Mouse (Mus musculus): ENCODE data around the gene Rbm24.
A peak's percentile ranks its signal among the peaks of the same experiment; 100 is the strongest.

Rbm24 gene

GRCm38 (mm10) chr13:46418141-46418601 is at the start of gene Rbm24:
TSS of gene Rbm24 (plus strand) at chr13:46418434.
- peak in 1 of 2 experiments; percentile 14 for DNase-seq (ENCODE audit: low spot score in 2 of 2)

- no peak for DNase-seq (ENCODE audit: low spot score in 2 of 2)
Observed at GRCm38 (mm10) chr13:46372884-46373283, 45.4 kb upstream of the Rbm24 start.

- DNase-seq (ENCODE audit: low spot score in 2 of 2), result no peak
Observed at GRCm38 (mm10) chr13:46375371-46375770, 42.9 kb upstream of the Rbm24 start.

GRCm38 (mm10) chr13:46387396-46387795 is 30.8 kb upstream of the Rbm24 start:
- no peak for DNase-seq (ENCODE audit: low spot score in 2 of 2)

- DNase-seq (ENCODE audit: low spot score in 2 of 2), result no peak
Observed at GRCm38 (mm10) chr13:46391654-46392053, 26.6 kb upstream of the Rbm24 start.

GRCm38 (mm10) chr13:46392893-46393292 is 25.3 kb upstream of the Rbm24 start:
- no peak for DNase-seq (ENCODE audit: low spot score in 2 of 2)

GRCm38 (mm10) chr13:46393936-46394335 is 24.3 kb upstream of the Rbm24 start:
- no peak for DNase-seq (ENCODE audit: low spot score in 2 of 2)

GRCm38 (mm10) chr13:46397235-46397634 is 21.0 kb upstream of the Rbm24 start:
- DNase-seq (ENCODE audit: low spot score in 2 of 2), result no peak

GRCm38 (mm10) chr13:46407151-46407550 is 11.1 kb upstream of the Rbm24 start:
- DNase-seq (ENCODE audit: low spot score in 2 of 2), result no peak

GRCm38 (mm10) chr13:46412247-46412646 is 6.0 kb upstream of the Rbm24 start:
- DNase-seq (ENCODE audit: low spot score in 2 of 2), result no peak

- DNase-seq (ENCODE audit: low spot score in 2 of 2), result no peak
Observed at GRCm38 (mm10) chr13:46413588-46413987, 4.6 kb upstream of the Rbm24 start.

- DNase-seq (ENCODE audit: low spot score in 2 of 2), result no peak
Observed at GRCm38 (mm10) chr13:46414050-46414449, 4.2 kb upstream of the Rbm24 start.

GRCm38 (mm10) chr13:46416021-46416420 is 2.2 kb upstream of the Rbm24 start:
- DNase-seq (ENCODE audit: low spot score in 2 of 2), result no peak

- no peak for DNase-seq (ENCODE audit: low spot score in 2 of 2)
Observed at GRCm38 (mm10) chr13:46417594-46417993, 640 bp upstream of the Rbm24 start.

GRCm38 (mm10) chr13:46418731-46419545 is 704 bp downstream of the Rbm24 start:
- peak in 1 of 2 experiments; percentile 12 for DNase-seq (ENCODE audit: low spot score in 2 of 2)

- DNase-seq (ENCODE audit: low spot score in 2 of 2), result no peak
Observed at GRCm38 (mm10) chr13:46419648-46420047, 1.4 kb downstream of the Rbm24 start.

GRCm38 (mm10) chr13:46420095-46420494 is 1.9 kb downstream of the Rbm24 start:
- DNase-seq (ENCODE audit: low spot score in 2 of 2), result no peak

GRCm38 (mm10) chr13:46423805-46424204 is 5.6 kb downstream of the Rbm24 start:
- no peak for DNase-seq (ENCODE audit: low spot score in 2 of 2)

GRCm38 (mm10) chr13:46424376-46424775 is 6.1 kb downstream of the Rbm24 start:
- DNase-seq (ENCODE audit: low spot score in 2 of 2), result no peak

- no peak for DNase-seq (ENCODE audit: low spot score in 2 of 2)
Observed at GRCm38 (mm10) chr13:46426651-46427269, 8.5 kb downstream of the Rbm24 start.

GRCm38 (mm10) chr13:46428964-46429363 is 10.7 kb downstream of the Rbm24 start:
- DNase-seq (ENCODE audit: low spot score in 2 of 2), result no peak

- DNase-seq (ENCODE audit: low spot score in 2 of 2), result no peak
Observed at GRCm38 (mm10) chr13:46429866-46430265, 11.6 kb downstream of the Rbm24 start.

Data from urinary bladder, adult 18-20 months (tissue).